Mouse (Mus musculus): ENCODE measurements at regions not wholly inside any gene's neighbourhood (a gene's known extent, or its start where the extent isn't known, plus 50 kb on each side); places are given as distances from the start of the nearest gene placed in this dataset.
A peak's percentile ranks its signal among the peaks of the same experiment; 100 is the strongest.

- DNase-seq (ENCODE audit: extremely low read depth, low read depth, low spot score): no peak
These were observed 855.2 kb upstream of the Car8 start for GRCm38 (mm10) chr4:9094076-9094475.

- no peak for DNase-seq (ENCODE audit: extremely low read depth, low read depth, low spot score)
These were observed 844.7 kb upstream of the Car8 start for GRCm38 (mm10) chr4:9083526-9083925.

GRCm38 (mm10) chr4:9081701-9082562, 843.1 kb upstream of the Car8 start:
- DNase-seq (ENCODE audit: extremely low read depth, low read depth, low spot score): no peak

GRCm38 (mm10) chr4:9080821-9081493, 842.1 kb upstream of the Car8 start:
- no peak for DNase-seq (ENCODE audit: extremely low read depth, low read depth, low spot score)

GRCm38 (mm10) chr4:9079828-9080245, 841.0 kb upstream of the Car8 start:
- DNase-seq (ENCODE audit: extremely low read depth, low read depth, low spot score): no peak

GRCm38 (mm10) chr4:9074447-9074846, 835.6 kb upstream of the Car8 start:
- DNase-seq (ENCODE audit: extremely low read depth, low read depth, low spot score): no peak

GRCm38 (mm10) chr4:9073736-9074428, 835.0 kb upstream of the Car8 start:
- no peak for DNase-seq (ENCODE audit: extremely low read depth, low read depth, low spot score)

- peak; percentile 89 for DNase-seq (ENCODE audit: extremely low read depth, low read depth, low spot score)
These were observed 833.5 kb upstream of the Car8 start for GRCm38 (mm10) chr4:9072321-9072720.

- DNase-seq (ENCODE audit: extremely low read depth, low read depth, low spot score): no peak
These were observed 829.0 kb upstream of the Car8 start for GRCm38 (mm10) chr4:9067874-9068273.

- no peak for DNase-seq (ENCODE audit: extremely low read depth, low read depth, low spot score)
These were observed 827.4 kb upstream of the Car8 start for GRCm38 (mm10) chr4:9065981-9066815.

- DNase-seq (ENCODE audit: extremely low read depth, low read depth, low spot score): peak; percentile 96
These were observed 823.1 kb upstream of the Car8 start for GRCm38 (mm10) chr4:9061941-9062340.

GRCm38 (mm10) chr4:9060221-9060620, 821.4 kb upstream of the Car8 start:
- no peak for DNase-seq (ENCODE audit: extremely low read depth, low read depth, low spot score)

- no peak for DNase-seq (ENCODE audit: extremely low read depth, low read depth, low spot score)
These were observed 818.8 kb upstream of the Car8 start for GRCm38 (mm10) chr4:9057676-9058075.

- peak; percentile 98 for DNase-seq (ENCODE audit: extremely low read depth, low read depth, low spot score)
These were observed 818.3 kb upstream of the Car8 start for GRCm38 (mm10) chr4:9057113-9057512.

GRCm38 (mm10) chr4:9055876-9056275, 817.0 kb upstream of the Car8 start:
- DNase-seq (ENCODE audit: extremely low read depth, low read depth, low spot score): no peak

- no peak for DNase-seq (ENCODE audit: extremely low read depth, low read depth, low spot score)
These were observed 816.5 kb upstream of the Car8 start for GRCm38 (mm10) chr4:9055266-9055820.

- DNase-seq (ENCODE audit: extremely low read depth, low read depth, low spot score): no peak
These were observed 810.0 kb upstream of the Car8 start for GRCm38 (mm10) chr4:9048817-9049216.

- no peak for DNase-seq (ENCODE audit: extremely low read depth, low read depth, low spot score)
These were observed 808.3 kb upstream of the Car8 start for GRCm38 (mm10) chr4:9047151-9047550.

- DNase-seq (ENCODE audit: extremely low read depth, low read depth, low spot score): no peak
These were observed 807.6 kb upstream of the Car8 start for GRCm38 (mm10) chr4:9046436-9046835.

GRCm38 (mm10) chr4:9046030-9046429, 807.2 kb upstream of the Car8 start:
- DNase-seq (ENCODE audit: extremely low read depth, low read depth, low spot score): no peak
